Mouse (Mus musculus) Muller cell, postnatal 12 days (primary cell): ENCODE data around the gene Alpk3.
A peak's percentile ranks its signal among the peaks of the same experiment; 100 is the strongest.
"Not testable (repeated sequence)": the region's sequence is repeated elsewhere in the genome, so short reads cannot be mapped to it uniquely, and the experiment has no call there.

Experiments used
- DNase-seq: peaks from one replicate; pipeline ENCODE4 v3.0.0-alpha.2; 2015; ENCODE audit errors: inconsistent ontology term

Alpk3 gene

DNA sequence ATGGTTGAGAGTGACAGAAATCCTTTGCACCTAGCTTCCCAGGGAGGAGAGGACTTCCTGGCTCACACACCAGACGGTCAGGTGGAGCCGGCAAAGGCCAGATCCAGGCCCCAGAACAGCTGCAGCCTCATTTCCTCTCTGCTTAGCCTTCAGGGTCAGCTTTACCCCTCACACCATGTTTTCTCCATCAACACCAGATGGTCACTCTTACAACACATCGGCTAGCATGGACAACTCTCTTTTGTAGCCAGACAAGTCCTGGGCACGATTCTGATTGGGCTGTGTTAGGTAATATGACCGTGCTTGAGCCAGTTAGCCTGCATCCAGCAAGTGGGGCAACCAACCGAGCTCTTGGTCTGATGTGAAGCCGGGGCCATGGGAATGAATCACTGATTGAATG lies 74.5 kb downstream of the Alpk3 start:
- no peak for DNase-seq

DNA sequence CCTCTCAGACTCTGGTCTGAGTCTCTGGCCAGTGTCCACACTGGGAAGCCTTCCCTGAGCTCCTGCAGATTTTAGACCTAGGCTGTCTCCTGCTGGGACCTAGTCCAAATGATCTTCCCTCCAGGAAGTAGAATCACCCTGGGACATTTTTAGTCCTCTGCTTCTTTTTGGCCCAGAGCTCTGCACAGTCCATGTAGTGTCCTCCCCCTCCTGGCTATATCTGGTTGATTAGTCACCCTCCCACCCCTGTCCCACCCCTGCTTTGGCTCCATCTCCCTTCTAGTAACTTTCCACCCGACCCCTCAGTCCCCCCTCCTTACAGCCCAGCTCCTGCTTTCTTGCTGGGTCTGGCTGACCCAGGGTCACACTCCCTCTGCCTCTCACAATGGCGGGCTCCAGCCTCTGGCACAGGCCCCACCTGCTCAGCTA lies 75.5 kb downstream of the Alpk3 start:
- DNase-seq, result peak; percentile 24

DNA sequence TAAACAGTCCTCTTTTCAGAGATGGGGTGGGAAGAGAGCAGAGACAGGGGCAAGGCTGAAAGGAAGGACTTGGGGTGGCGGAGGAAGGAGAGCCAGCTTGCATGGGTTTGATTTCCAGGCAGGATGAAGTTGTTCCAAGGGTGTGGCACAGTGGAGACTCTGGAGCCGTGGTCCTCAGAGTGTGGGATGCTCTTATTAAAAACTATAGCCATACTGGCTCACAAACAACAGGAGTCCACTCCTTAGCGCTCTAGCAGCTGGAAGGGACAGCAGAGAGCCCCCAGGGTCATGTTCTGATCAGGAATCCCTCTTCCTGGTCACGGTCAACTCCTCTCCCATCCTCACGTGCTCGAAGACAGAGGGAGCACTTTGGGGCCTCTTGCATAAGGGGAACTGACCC lies 76.0 kb downstream of the Alpk3 start:
- DNase-seq, result no peak

DNA sequence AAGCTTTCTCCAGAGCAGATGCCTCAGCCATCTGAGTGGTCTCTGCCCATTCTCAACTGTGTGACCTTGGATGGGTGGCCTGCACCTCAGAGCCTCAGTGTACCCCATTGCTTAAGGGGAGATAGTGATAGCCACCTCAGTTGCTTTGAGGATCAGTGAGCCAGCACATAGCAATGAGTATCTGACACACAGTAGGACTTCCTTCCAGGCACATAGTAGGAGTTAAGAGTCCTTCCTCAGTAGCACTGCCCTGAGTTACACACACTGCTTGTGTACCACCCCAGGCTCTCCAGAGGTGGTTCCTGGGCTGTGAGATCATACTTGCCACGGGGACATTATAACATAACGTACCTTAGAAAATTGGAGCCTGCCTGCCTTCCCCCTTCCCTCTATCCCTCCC lies 76.5 kb downstream of the Alpk3 start:
- no peak for DNase-seq

DNA sequence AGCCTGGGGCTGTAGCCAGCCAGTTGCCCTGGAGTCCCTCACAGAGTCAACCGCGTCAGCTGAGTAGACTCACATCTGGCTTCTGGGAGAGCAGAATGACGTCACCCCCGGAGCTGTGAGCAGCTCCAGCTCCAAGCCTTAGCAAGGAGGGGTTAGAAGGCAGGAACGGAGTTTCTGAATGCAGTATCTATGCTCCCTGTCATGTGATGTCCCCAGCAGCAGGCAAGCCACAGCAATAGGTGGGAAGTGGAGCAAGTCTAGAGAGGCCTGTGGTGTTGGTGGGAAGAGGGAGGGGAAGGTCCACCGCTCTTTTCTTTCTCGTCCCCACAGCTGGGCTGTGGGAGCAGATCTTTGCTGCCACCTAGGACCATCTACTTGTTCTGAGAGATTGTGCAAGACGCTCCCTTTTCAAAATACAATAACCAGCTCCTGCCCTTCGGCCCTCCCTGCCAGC lies 77.2 kb downstream of the Alpk3 start:
- DNase-seq, result peak; percentile 16

DNA sequence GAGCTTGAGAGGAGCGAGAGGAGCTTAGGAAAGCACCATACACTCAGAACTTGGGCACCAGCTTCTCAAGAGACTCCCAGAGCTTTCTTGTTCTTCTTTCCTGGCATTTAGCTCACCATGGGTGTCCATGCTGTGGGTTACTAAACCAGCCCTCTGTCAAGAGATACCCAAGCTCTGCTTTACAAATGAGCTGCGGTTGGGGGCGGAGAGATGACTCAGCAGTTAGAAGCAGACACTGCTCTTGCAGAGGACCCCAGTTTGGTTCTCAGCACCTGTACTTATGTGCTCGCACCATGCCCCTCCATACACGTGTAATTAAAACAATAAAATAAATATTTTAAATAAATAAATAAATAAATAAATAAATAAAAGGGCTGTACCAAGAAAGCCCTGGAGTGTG lies 79.9 kb downstream of the Alpk3 start:
- DNase-seq, result no peak

DNA sequence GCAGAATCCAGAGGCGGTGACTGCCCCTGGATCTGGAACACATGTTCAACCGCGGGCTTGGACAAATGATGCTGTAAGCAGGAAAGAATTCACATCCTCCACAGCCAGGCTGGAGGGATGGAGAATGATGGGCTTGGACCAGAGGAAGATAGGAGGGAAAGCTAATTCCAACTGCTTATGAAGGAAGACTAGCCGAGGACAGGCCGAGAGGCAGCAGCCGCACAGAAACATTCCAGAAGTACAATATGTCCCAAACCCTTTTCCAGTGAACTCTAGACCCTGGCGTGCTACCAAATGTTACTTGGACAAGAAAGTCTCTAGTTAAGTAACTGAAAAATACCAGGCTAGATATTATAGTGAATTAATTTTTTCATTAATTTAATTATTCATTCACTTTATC lies 81.7 kb downstream of the Alpk3 start:
- no peak for DNase-seq

DNA sequence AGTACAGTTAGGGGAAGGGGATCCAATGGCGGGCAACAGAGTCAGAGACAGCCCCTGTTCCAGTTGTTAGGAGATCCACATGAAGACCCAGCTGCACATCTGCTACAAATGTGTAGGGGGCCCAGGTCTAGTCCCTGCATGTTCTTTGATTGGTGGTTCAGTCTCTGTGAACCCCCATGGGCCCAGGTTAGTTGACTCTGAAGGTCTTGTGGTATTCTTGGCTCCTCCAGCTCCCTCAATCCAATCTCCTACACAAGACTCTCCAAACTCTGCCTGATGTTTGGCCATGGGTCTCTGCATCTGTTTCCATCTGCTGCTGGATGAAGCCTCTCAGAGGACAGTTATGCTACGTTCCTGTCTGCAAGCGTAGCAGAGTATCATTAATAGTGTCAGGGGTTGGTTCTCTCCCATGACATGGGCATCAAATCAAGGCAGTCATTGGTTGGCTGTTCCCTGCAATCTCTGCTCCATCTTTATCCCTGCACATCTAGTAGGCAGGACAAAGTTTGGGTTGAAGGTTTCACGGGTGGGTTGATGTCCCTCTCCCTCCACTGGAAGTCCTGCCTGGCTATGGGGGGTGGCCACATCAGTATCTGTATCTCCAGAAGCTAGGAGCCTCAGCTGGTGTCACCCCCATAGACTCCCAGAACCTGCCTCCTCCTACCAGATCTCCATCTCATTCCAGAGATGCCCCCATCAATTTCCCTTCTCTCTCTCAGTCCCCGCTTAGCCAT lies 82.4 kb downstream of the Alpk3 start:
- DNase-seq, result no peak

DNA sequence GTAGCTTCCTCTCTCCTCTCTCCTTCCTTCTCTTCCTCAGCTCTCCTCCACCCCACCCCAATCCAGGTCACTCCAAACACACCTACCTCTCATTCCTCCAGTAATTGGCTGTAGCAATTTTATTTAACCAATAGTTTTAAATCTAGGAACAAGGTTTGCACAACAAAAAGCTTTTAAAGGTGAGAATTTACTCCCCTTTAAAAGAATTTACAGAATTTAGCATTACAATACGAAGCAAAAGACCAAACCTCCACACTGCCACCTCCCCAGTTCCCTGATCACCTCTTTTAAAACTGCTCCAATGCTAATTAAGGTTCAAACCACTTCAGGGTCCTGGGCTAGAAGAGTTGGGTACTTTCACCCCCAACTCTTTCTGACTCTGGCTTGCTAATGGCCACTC lies 84.1 kb downstream of the Alpk3 start:
- no peak for DNase-seq

DNA sequence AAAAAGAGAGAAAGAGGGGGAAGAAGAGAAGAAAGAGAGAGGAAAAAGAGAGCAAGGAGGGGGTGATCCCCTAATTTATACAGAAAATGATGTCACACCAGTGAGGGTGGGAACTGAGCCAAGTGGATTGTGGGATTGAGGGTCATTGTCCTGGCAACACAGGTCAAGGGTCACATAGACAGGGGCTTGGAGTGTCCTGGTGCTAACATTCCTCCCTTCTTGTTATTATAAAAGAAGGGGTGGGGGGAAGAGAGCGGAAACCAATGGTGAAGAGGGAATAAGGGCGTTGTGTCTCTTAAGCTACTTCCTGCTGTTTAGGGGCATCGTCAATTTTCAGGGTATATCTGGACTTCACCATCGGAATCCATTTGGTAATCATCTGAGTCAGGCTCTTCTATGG lies 85.7 kb downstream of the Alpk3 start:
- DNase-seq, result not testable (repeated sequence)

DNA sequence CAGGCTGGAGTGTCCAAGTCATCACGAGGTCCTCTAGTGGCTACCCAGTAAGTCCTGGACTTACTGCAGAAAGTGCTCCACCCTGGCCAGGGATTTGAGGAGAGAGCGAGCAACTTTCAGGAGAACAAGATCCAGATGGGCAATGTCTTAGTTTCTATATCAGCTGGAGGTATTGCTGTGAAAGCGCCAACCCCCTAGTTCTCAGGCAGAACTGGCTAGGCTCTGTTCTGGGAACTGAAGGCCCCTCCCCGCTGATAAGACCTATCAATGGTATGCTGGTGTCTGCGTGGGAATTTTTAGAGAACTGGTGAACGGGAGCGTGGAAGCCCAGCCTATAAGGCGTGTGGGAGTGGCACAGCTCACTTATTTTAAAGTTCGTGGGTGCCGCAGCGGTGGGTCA lies 92.4 kb downstream of the Alpk3 start:
- no peak for DNase-seq

DNA sequence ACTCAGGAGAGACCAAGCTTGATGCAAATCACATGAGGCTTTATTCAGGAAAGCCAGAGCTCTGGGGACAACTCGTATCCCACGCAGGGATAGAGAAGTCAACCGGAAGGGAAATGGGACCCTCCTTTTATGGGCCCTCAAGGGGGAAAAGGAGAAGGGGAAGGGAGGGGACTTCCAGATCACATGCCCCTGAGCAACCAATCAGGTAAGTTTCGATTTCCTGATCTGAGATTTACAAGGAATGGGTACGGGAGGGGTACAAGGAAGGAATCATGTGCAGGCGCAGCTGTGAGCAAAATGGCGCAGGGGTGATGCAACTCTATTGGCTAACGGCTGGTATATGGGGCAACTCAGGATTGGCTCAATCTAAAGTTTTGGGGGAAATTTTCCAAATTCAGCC lies 93.8 kb downstream of the Alpk3 start:
- DNase-seq, result no peak

DNA sequence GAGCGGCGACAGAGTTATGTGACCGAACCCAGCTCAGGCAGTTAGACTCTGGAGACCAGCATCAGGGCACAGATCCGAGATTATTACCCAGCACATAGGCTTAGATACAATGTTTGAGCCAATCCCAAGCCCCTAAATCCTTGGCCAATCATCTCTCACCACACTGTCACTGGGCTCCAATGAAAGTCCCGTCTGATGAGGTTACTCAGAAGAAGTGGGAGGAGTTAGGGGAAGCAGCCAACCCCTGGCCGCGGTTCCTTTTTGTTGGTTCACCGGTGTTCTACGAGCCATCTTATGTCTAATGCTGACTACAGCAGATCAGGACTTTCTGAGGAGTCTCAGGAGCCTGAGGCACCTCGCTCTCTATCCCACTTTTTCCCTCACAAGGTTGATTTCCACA lies 94.9 kb downstream of the Alpk3 start:
- DNase-seq, result no peak

DNA sequence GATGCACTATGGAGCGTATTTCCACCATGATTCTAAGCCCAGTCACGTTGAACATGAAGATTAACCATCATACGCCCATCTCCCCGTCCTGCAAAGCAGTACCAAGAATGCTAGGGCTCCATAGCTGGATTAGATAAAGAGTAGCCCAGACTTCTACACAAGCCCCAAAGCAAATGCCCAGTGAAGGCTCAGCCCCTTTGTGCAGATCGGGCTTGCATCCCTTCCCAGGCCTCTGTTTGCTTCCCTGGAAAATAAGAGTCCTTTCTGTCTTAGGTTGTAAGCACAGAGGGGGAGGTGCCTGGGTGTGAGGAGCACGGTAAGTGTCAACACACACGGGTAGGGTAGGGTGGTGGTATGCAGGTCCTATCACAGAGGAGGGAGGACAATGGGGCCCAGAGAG lies 95.4 kb downstream of the Alpk3 start:
- no peak for DNase-seq

DNA sequence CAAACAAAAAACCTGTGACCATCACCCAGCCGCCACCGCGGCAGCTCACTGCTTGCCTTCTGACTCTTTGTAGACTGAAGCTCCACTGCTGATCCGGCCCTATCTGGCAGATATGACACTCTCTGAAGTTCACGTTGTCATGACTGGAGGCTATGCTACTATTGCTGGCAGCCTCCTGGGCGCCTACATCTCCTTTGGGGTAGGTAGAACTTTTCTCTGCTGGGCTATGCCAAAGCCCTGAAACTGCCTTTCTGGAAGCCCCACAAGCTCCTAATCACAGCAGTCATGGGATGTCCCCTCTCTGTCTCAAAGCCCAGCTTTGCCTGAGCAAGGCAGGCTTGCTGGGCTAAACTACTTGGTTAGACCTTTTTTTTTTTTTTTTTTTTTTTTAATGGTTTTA lies 95.9 kb downstream of the Alpk3 start:
- no peak for DNase-seq

DNA sequence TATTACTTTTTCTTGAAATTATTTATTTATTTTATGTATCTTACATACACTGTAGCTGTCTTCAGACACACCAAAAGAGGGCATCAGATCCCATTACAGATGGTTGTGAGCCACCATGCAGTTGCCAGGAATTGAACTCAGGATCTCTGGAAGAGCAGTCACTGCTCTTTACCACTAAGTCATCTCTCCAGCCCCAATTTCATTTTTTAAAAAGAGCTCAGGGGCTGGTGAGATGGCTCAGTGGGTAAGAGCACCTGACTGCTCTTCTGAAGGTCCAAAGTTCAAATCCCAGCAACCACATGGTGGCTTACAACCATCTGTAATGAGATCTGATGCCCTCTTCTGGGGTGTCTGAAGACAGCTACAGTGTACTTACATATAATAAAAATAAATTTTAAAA lies 96.8 kb downstream of the Alpk3 start:
- not testable (repeated sequence) for DNase-seq

DNA sequence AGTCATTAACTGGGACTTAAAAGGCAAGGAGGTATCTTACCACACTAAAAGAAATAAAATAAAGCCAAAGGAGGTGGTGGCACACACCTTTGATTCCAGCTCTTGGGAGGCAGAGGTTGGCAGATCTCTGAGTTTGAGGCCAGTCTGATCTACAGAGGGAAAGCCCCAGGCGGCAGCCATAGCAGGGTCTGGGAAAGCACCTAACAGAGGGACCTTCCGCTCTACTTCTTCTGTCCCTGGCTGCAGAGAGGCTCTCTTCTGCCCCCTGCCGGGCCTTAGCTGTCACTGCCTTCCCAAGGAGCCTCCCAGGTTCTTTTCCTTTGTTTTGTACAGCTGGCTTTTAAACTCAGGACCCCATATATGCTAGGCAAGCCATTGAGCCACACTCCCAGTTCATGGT lies 97.6 kb downstream of the Alpk3 start:
- DNase-seq, result peak; percentile 69
